Comparison of ENCODE assay signal across 19 mouse cellular contexts in genomic region chr2:170228318-170228994, GRCm38 (mm10).
DNase-seq lines count a peak whose midpoint lies in the region; ATAC-seq and TF ChIP-seq lines count a peak whose summit lies in the region.
"Had no signal": no experiment of that assay in that cellular context is flagged by ENCODE, and none has a peak within 500 bp of the region (broad histone marks: within the 10 kb centered on the region; RNA-seq: fewer than 3 reads in every experiment).

No protein-coding gene starts in this region.

- H3K9ac ChIP-seq in heart, adult 2 months (ENCODE audit: low read depth, low read length), result no peak overlapping the region
- no peak overlapping the region for H3K9ac ChIP-seq in midbrain, embryonic 15.5 days
- H3K9ac ChIP-seq: embryonic facial prominence, embryonic 13.5 days; hindbrain, embryonic 14.5 days; liver, embryonic 15.5 days had no signal

- H3K9me3 ChIP-seq in midbrain, embryonic 15.5 days, result no peaks in the 10 kb centered on the region
- H3K9me3 ChIP-seq: limb, embryonic 10.5 days; liver, embryonic 15.5 days had no signal

- no peak for DNase-seq in heart, adult 2 months
- no peak for DNase-seq in heart, postnatal 10 days
- DNase-seq in 416B (ENCODE audit: low read depth) (peak; percentile 62), ES-CJ7 (ENCODE audit: low read depth, low spot score) (peak; percentile 50)
- peak; percentile 43 for DNase-seq in induced T-regulatory cell, adult 2 months (ENCODE audit: low read depth)
- no peak for DNase-seq in kidney, adult 18-20 months
- DNase-seq: cerebellum, adult 2 months; heart, adult 18-20 months; kidney, adult 8-10 months; kidney, postnatal 4 days; layer of hippocampus, postnatal 36 days; thymus, postnatal 25 days had no signal

- H3K27me3 ChIP-seq in heart, adult 2 months (ENCODE audit: control insufficient read depth, insufficient read depth, low read length), result no peaks in the 10 kb centered on the region
- no peaks in the 10 kb centered on the region for H3K27me3 ChIP-seq in midbrain, embryonic 15.5 days (replicated peaks)
- H3K27me3 ChIP-seq: embryonic facial prominence, embryonic 13.5 days; liver, embryonic 15.5 days; Patski had no signal

- no peak for ATAC-seq in midbrain, embryonic 15.5 days (replicated peaks)
- ATAC-seq: Patski had no signal

- 93% methylated on average over 10 of the region's 10 CpGs for WGBS in heart, adult 2 months
- WGBS in midbrain, embryonic 15.5 days, result 95% methylated on average over 10 of the region's 10 CpGs

- TF ChIP-seq EP300 in heart, adult 2 months (IDR thresholded peaks at IDR 0.05; ENCODE audit: insufficient read depth, low read depth, low read length), result no peak

- H3K4me2 ChIP-seq in midbrain, embryonic 15.5 days, result no peak overlapping the region
- H3K4me2 ChIP-seq: embryonic facial prominence, embryonic 13.5 days; hindbrain, embryonic 14.5 days; liver, embryonic 15.5 days; midbrain, embryonic 11.5 days had no signal

- no peak overlapping the region for H3K4me3 ChIP-seq in heart, adult 2 months
- no peak overlapping the region for H3K4me3 ChIP-seq in midbrain, embryonic 15.5 days
- H3K4me3 ChIP-seq: embryonic facial prominence, embryonic 13.5 days; limb, embryonic 10.5 days; liver, embryonic 15.5 days had no signal

- no peak for TF ChIP-seq POLR2A in heart, adult 2 months (IDR thresholded peaks at IDR 0.05; ENCODE audit: insufficient read depth, low read depth, low read length)

- TF ChIP-seq CTCF in heart, adult 2 months (IDR thresholded peaks at IDR 0.05), result peak; percentile 32

- intact Hi-C loops in heart, adult 2 months (cut with DNase I), result no loop called here
- intact Hi-C loops in heart, postnatal 10 days (cut with DNase I), result no loop called here

- H3K79me2 ChIP-seq in heart, adult 2 months (replicated peaks; ENCODE audit: control insufficient read depth, insufficient read depth, low read length), result no peaks in the 10 kb centered on the region

- H3K4me1 ChIP-seq in heart, adult 2 months (ENCODE audit: control insufficient read depth, insufficient read depth, low read length), result no peaks in the 10 kb centered on the region
- H3K4me1 ChIP-seq in midbrain, embryonic 15.5 days, result no peaks in the 10 kb centered on the region

- H3K36me3 ChIP-seq in heart, adult 2 months (ENCODE audit: control insufficient read depth, insufficient read depth, low read length), result no peaks in the 10 kb centered on the region
- H3K36me3 ChIP-seq in midbrain, embryonic 15.5 days (replicated peaks), result no peaks in the 10 kb centered on the region
- H3K36me3 ChIP-seq: embryonic facial prominence, embryonic 13.5 days; limb, embryonic 10.5 days; liver, embryonic 15.5 days had no signal

- H3K27ac ChIP-seq in heart, adult 2 months, result no peak overlapping the region
- H3K27ac ChIP-seq in midbrain, embryonic 15.5 days, result no peak overlapping the region
- H3K27ac ChIP-seq: embryonic facial prominence, embryonic 13.5 days; hindbrain, embryonic 14.5 days; limb, embryonic 10.5 days; liver, embryonic 15.5 days had no signal

Comparison
In these comparisons a context has a peak if more than half of its experiments do, and no peak if none do; other contexts are left out.
1. DNase-seq: peak in 416B (single experiment), ES-CJ7 (single experiment) and induced T-regulatory cell, adult 2 months (single experiment); none in heart, adult 2 months (0 of 2), heart, postnatal 10 days (0 of 2) and kidney, adult 18-20 months (single experiment).